Mouse (Mus musculus): Measurements from ENCODE around the gene Btaf1.

Btaf1 gene

DNA sequence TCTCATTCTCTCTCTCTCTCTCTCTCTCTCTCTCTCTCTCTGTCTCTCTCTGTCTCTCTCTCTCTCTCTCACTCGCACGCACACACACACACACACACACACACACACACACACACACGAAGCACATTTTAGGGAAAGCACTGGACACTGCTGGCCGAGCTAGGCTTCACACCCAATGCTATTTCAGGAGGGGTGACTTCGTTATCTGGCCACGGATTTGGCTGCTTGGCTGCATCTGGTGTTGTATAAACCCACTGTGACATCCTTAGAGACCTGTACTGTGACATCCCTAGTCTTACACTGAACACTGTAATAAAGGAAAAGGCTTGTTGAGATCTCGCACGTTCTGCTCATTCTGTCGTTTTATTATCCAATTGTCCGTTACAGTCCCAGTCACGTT is 95.1 kb downstream of the Btaf1 start:
- DNase-seq (ENCODE audit: low spot score in 2 of 2) = no peak

DNA sequence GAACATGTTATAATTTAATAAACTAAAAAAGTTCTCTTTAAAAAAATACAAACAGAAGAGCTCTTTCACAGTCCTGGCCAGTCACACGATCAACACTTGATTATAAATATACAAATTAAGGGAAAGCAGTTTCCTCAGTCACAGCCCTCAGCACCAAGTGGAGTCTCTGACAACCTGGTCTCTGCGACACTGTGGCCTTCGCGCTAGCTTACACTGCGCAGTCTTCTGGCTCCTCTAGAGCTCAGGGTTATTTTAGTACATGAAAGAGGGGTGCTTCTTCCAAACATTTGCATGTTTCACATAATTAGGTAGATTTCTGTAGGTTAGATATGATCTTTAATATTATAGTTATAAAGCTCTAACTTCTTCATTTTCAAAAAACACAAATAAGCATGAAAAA is 96.3 kb downstream of the Btaf1 start:
- no peak for DNase-seq (ENCODE audit: low spot score in 2 of 2)

DNA sequence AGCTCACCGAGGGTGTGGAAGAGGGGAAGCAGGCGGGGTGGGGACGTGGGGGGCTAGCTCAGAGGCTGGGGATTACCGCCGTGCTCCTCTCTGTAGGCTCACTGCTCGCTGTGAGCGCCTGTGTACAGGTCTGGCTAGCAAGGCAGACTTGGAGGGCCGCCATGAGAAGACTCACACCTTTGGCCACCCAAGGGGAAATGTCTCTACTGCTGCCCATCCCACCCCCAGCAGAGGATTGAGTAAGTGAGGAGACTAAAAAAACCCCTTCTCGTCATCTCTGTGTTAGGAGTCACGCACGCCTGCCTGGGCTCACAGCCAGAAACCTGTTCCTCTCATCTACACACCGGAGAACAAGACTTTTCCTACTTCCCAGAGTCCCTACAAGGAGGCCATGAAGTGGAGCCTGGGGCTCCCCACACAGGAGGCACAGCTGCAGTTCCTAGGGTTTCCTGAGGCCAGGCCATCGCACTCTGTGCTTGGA is 100.0 kb downstream of the Btaf1 start:
- DNase-seq (ENCODE audit: low spot score in 2 of 2) = peak; percentile 47 to 57

DNA sequence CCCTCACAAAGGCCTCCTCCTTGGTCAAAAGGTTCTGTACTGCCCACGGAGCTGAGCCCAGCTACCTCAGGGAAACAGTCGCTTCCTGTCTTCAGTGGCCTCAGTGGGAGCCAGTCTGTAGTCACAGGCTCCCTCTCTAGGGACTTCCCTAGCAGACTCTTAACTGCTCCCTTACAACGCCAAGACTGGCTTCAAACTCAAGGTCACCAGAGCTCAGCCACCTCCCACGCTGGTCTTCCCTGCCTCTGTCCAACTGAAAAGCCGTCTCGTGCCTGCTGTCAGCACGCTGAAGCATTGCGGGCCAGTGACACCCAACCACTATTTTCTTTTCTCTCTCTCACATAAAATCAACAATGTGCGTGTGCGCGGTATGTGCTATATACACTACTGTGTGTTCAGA is 100.5 kb downstream of the Btaf1 start:
- no peak for DNase-seq (ENCODE audit: low spot score in 2 of 2)

DNA sequence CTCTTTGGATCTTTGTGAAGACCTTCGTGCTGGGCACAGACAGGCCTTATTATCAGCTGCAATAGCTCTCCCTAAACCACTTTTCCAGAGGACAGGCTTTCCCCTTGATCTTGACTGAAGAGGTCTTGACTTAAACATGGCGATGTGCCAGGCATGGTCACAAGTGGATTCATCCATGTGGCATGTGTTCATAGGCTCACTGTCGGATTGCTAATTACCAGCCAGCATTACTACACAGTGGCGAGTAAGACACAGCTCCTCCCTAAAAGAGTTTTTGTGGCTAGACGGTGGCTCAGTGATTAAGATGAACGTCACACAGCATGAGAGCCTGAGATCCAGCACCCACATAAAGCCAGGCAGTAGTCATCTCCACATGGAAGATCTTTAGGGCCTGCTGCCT is 103.9 kb downstream of the Btaf1 start:
- peak in 1 of 2 experiments; percentile 36 for DNase-seq (ENCODE audit: low spot score in 2 of 2)

DNA sequence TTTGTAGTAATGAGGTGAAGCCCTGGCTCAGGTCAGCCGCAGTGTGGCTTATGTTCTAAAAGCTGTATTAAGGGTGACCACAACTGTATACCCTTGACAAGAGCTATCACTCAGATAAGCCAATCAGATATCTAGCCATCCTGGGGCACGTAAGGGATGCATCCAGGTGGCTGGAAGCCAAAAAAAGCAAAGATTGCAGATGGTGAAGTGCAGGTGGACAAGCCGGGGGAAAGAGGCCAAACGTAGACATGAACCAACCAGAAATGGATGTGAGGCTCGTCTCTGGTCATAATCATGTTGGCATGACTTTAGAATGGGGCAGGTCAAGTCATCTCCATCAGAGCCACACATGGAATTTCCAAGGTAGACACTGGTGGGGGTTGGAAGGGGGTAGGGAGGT is 105.6 kb downstream of the Btaf1 start:
- no peak for DNase-seq (ENCODE audit: low spot score in 2 of 2)

DNA sequence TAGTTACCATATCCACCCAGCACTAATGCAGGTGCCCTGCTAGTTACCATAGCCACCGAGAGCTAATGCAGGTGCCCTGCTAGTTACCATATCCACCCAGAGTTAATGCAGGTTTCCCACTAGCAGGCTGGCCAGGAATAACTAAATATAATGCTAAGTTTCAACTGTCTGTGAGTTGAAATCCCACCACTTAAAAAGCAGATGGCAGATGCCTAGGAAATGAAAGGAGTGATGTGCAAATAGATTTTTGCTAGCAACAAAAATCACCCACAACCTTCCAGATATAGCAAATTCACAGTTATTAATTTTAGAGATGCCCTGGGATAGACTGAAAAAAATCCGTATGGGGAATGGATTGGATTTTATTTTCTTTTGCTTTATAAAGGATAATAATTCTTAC is 106.5 kb downstream of the Btaf1 start:
- no peak for DNase-seq (ENCODE audit: low spot score in 2 of 2)

DNA sequence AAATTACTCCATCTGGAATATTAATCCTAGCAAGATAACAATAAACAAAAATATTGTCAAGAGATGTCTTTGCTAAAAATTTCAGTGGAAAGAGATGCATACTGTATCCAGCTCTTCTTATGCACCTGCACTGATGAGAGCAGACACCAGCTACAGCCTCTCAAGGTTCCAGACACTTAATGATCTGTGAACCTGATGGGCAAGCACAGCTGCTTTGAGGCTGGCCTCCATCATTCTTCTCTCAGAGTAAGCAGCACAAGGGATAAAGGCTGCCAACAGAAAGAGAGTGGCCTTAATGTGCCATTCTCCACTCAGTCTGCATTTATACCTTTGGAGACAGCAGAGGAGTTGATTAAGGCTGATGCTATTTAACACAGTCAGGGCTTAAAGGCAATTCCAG is 115.0 kb downstream of the Btaf1 start:
- no peak for DNase-seq (ENCODE audit: low spot score in 2 of 2)

DNA sequence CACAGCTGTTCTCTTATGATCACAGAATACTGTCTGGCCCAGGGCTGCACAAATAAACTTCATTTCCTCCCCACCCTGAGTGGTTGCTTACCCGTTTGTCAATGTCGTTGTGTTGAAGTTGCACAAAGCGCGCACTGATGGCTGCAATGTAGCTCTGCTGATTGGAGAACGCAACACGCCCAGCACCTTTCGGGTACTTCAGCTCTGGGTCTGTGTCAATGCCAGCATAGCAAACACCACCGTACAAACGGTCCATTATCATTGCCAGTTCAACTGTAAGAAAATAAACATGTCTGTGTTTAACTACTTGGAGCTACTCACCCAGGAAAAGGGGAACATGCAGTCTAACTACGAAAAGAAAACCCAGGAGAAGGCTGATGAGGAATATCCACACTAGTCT is 118.6 kb downstream of the Btaf1 start:
- no peak for DNase-seq (ENCODE audit: low spot score in 2 of 2)

DNA sequence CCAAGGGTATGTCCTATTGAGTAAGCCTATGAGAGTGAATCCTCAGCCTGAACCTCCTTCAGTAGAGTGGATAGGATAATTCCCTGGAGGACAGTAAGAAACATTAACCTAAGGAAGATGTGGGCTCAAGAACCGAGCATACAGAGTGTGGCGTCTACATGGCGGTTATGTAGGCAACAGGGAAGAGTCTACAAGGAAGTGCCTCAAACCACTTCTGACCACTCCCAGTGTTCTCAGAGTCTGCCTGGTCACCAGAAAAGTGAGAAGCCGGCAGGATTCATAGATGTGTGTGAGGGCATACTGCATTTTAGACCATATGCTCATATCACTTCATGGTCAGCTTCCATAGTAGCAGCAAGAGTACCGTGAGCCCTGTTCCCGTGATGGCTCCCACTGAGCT is 122.6 kb downstream of the Btaf1 start:
- DNase-seq (ENCODE audit: low spot score in 2 of 2) = no peak

DNA sequence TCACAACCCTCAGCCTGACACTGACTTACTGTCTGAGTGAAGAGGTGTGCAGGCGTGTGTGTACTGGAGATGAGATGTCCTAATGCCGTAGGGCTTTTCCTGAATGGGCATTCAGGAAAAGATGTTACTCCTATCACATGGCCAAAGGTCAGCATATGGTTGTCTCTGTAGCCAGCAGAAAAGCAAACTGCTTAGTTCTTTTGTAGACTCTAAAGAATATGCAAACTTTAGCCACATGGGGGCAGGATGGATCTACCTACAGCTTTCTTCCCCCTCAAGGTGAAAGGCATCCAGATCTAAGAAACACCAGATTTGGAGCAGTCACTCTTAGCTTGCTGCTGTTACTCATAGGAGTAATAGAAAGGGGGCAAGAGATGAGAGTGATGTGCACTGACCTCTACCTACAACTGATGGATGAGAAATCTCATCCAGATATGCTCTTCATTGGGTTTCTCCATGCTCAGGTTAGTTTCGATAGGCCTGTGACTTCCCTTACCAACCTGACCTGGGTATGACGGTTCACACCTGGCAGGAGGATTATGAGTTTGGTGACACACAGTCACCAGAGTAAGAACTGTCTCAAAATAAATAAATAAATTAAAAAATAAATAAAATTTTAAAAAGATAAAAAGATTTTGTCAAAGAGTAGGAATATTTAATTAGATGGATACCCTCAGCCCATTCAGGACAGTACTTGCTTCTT is 124.9 kb downstream of the Btaf1 start:
- DNase-seq (ENCODE audit: low spot score in 2 of 2) = peak; percentile 65 to 73

DNA sequence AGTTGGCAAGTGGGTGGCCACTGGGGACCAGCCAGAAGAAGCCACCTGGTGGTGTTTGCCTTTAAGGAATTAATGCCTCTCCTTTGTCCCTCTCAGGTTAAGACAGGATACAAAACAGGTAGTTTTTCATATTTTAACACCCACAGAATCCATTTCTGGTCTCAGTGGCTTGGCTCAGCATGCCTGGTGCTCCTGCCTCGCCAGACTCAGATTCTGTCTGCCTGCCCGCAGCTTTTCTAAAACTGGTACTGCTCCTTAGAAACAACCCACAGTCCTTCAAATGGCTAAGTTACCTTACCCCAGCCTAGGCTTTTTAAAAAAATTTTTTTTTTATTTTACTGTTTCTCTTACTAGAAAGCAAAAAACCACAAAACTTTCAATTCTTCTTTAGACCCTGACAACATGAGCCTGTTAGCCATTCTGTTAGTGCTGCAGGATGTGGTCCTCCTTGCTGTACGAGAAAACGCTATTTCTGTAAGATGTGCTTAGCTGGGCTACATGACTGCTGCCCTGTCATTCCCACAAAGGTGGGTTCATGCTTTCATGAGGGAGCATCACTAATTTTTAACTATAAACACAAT is 130.2 kb downstream of the Btaf1 start:
- no peak for DNase-seq (ENCODE audit: low spot score in 2 of 2)

DNA sequence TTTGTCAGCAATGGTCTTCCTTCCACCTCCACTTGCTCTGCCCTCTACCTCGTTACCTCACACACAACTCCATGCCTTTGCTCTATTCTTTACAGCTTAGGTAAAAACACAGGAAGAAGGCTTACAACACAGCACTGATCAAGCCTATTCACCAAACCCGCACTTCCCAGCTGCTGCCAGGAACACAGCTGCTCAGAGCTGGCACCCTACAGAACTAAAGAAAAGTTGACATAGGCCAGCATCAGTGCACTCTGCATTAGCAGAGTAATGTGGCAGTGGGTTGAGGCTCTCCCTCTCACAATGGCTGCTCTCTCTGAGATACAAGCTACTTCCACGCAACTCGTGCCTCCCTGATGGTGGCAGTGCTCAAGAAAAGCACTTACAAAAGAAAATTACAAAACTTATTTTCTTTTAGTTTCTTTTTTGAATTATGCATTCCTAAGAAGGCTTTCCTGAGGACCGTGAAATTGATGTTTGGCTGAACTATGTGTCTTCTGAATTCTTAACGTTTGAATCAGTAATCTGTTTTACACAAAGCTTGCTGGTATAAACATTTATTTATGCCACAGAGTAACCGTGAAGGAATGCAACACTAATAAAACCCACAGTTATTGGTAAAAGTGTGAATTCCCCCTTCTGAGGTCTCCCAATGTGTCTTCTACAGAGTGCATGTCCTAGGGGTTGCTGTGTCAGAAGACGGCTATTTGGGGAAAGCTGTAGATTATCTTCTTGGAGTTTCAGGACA is 131.5 kb downstream of the Btaf1 start:
- no peak for DNase-seq (ENCODE audit: low spot score in 2 of 2)

DNA sequence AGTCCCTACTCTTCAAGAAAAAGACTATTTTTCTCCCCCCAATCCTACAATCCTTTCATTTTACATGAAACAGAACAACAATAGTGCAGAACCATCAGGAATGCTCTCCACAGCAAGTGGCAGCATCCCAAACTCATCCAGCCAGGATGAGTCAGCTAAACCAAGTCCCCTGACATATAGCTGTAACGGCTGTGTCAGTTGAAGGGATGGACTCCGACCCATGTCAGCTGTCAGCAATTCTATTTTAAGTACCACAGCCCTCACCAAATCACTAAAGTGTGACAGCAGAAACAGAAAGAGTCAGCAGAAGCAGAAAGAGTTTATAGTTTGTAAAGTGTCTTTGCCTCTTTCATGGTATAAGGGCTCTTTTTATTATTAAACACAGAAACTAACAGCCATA is 133.7 kb downstream of the Btaf1 start:
- DNase-seq (ENCODE audit: low spot score in 2 of 2) = no peak

DNA sequence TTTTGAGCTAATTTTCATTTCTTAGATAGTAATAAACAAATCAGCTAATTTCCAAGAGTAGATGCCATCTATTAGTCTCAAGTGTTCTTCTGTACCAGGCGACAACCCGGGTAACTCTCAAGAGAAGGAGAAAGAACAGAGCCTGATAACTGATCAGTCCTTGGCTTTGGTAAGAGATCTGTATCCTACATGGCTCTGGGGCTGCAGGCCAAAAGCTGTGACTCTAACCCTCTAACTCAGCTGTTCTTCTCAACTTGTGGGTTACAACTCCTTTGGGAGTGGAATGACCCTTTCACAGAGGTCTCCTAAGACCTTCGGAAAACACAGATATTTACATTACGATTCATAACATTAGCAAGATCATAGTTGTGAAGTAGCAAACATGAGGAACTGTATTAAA is 134.2 kb downstream of the Btaf1 start:
- no peak for DNase-seq (ENCODE audit: low spot score in 2 of 2)
